Mouse (Mus musculus) heart, postnatal 0 days (tissue): ENCODE measurements around the gene Foxred2.

ENCODE experiments used
- CTCF ChIP-seq: IDR thresholded peaks from 2 replicates; pipeline ENCODE4 v1.5.1; 2016; ENCODE audit warnings: antibody characterized with exemption, control low read depth, low read depth
- EP300 ChIP-seq: IDR thresholded peaks from 2 replicates; pipeline ENCODE4 v1.6.1; 2016; ENCODE audit warnings: antibody characterized with exemption, low read depth

DNA sequence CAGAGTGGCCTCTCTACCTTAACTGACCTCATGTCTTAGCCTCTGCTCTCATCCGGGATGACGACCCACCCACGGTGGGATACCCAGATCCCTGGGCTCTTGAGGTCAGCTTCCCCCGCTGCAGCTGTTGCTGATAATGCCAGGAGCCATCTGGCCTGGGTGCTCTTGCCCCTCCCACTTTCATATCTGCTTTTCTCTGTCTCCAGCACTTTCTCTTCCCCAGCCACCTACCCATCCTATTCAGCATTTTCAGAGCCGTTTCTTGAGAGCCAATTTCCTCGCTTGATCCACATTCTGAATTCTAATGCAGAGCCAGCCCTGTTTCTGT is 24.9 kb downstream of the Foxred2 start:
- TF ChIP-seq CTCF (no peak), EP300 (no peak)
